Mouse (Mus musculus): ENCODE results near the gene Cep135. TPM values are rescaled to one million over a fixed set of nuclear protein-coding genes. Genes with fewer than 3 reads are reported as not detected.

Gene Cep135
- polyA plus RNA-seq, 1 experiment from 2014 or later = 10.3 TPM

- H3K36me3 ChIP-seq (replicated peaks) = peaks cover 56% of the 10 kb centered on the region
- 93% methylated on average over 10 of the region's 10 CpGs for WGBS
- no peak overlapping the region for H3K27ac ChIP-seq (replicated peaks)
These were observed 81.7 kb downstream of the Cep135 start for GRCm38 (mm10) chr5:76670183-76670582.

DNA sequence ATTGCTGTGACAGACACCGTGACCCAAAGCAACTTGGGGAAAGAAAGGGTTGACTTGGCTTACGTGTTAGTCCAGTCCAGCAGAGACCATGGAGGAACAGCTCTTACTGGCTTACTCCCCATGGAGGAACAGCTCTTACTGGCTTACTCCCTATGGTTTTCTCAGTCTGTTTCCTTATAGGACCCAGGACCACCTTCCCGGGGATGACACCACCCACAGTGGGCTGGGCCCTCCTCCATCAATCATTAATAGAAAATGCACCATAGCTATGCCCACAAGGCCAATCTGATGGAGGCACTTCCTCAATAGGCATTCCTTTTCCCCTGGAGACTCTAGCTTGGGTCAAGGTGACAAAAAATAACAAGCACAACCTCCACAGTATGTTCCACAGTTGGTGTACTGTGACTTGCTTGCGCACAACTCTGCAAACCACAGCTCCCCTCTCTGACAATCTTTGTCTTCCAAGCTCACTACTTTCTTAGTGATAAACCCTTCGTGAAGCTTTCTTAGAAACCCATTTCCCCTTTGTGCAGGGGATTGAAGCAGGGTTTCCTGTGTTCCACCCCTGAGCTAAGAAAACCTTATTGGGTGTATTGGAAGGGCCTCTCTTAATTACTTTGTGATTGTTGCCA, 85.6 kb downstream of the Cep135 start:
- Histone ChIP-seq H3K4me3 (no peak overlapping the region), H3K4me1 (no peaks in the 10 kb centered on the region), H3K27ac (replicated peaks) (no peak overlapping the region), H3K9me3 (no peaks in the 10 kb centered on the region), H3K27me3 (replicated peaks; ENCODE audit: low read depth, poor library complexity, severe bottlenecking) (no peaks in the 10 kb centered on the region), H3K36me3 (replicated peaks) (peaks cover 80% of the 10 kb centered on the region)
- no peak for DNase-seq (ENCODE audit: low spot score)
- WGBS = 94% methylated on average over 5 of the region's 5 CpGs

More at GRCm38 (mm10) chr5:76670183-76670582, 81.7 kb downstream of the Cep135 start:
- no peaks in the 10 kb centered on the region for H3K27me3 ChIP-seq (replicated peaks; ENCODE audit: low read depth, poor library complexity, severe bottlenecking)
- H3K4me3 ChIP-seq = no peak overlapping the region
- H3K9me3 ChIP-seq = no peaks in the 10 kb centered on the region
- DNase-seq (ENCODE audit: low spot score) = no peak
- peaks cover 16% of the 10 kb centered on the region for H3K4me1 ChIP-seq

DNA sequence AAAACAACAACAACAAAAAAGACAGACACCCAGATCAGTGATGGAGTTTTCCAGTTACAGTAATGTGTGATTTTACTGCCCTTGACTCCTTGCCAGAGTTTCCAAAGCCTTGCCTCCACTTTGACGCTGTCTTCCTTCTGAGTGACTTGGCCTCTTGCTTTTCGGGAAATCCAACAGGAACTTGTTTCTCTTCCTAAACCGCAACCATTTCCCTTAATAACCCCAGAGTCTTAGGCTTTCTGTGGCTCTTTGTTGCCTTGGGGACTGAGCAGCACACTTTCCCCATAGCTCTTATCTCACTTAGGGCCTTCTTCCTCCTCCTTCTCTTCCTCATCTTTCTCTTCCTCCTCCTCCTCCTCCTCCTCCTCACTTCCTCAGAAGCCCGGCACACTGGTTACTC, 86.9 kb downstream of the Cep135 start:
- Histone ChIP-seq H3K27ac (replicated peaks) (no peak overlapping the region), H3K27me3 (replicated peaks; ENCODE audit: low read depth, poor library complexity, severe bottlenecking) (no peaks in the 10 kb centered on the region), H3K4me3 (no peak overlapping the region), H3K9me3 (peaks cover 4% of the 10 kb centered on the region; the same call in 1 of the 2 replicates), H3K36me3 (replicated peaks) (peaks cover 84% of the 10 kb centered on the region), H3K4me1 (no peaks in the 10 kb centered on the region)
- no peak for DNase-seq (ENCODE audit: low spot score)
- WGBS = 87% methylated on average over 4 of the region's 4 CpGs

GRCm38 (mm10) chr5:76680959-76681358, 92.5 kb downstream of the Cep135 start:
- Histone ChIP-seq H3K4me3 (no peak overlapping the region), H3K27ac (replicated peaks) (no peak overlapping the region), H3K36me3 (replicated peaks) (peaks cover 46% of the 10 kb centered on the region), H3K9me3 (peaks cover 8% of the 10 kb centered on the region), H3K27me3 (replicated peaks; ENCODE audit: low read depth, poor library complexity, severe bottlenecking) (no peaks in the 10 kb centered on the region), H3K4me1 (peaks cover 16% of the 10 kb centered on the region)
- DNase-seq (ENCODE audit: low spot score) = no peak
- WGBS = 79% methylated on average over 3 of the region's 3 CpGs

DNA sequence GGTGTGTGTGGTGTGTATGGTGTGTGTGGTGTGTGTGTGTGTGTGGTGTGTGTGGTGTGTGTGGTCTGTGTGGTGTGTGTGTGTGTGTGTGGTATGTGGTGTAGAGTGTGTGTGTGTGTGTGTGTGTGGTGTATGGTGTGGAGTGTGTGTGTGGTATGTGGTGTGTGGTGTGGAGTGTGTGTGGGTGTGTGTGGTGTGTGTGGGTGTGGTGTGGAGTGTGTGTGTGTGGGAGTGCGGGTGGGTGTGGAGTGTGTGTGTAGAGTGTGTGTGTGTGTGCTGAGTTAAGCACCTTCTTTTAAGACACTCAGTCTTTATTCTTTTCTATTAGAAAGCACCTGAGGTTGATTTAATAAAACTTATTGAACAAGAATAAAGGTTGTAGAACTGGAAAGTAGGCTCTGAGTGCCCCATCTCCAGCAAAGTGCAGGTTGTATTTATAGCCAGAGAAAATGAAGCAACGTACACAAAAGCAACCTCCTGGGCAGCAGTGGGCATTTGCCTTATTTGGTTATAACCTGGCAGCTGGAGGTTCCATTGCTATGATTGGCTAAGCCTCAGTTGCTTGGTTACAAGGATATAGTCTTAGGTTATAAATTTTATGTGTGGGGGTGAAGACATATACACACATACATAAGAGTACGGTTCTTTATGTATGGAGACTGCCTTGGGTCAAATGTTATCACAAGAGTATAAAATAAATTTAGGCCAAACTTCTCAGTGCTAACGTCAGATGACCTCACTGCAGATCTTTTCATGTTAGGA, 93.6 kb downstream of the Cep135 start:
- no peak for DNase-seq (ENCODE audit: low spot score)
- H3K4me1 ChIP-seq = peaks cover 16% of the 10 kb centered on the region
- WGBS = 79% methylated on average over 4 of the region's 4 CpGs
- no peak overlapping the region for H3K27ac ChIP-seq (replicated peaks)
- no peak overlapping the region for H3K4me3 ChIP-seq
- peaks cover 43% of the 10 kb centered on the region for H3K36me3 ChIP-seq (replicated peaks)
- peaks cover 8% of the 10 kb centered on the region for H3K9me3 ChIP-seq
- no peaks in the 10 kb centered on the region for H3K27me3 ChIP-seq (replicated peaks; ENCODE audit: low read depth, poor library complexity, severe bottlenecking)

- Histone ChIP-seq H3K27me3 (replicated peaks; ENCODE audit: low read depth, poor library complexity, severe bottlenecking) (no peaks in the 10 kb centered on the region), H3K4me1 (peaks cover 16% of the 10 kb centered on the region), H3K36me3 (replicated peaks) (peaks cover 43% of the 10 kb centered on the region), H3K27ac (replicated peaks) (no peak overlapping the region), H3K9me3 (peaks cover 8% of the 10 kb centered on the region), H3K4me3 (no peak overlapping the region)
- DNase-seq (ENCODE audit: low spot score) = no peak
- WGBS = 77% methylated on average over 5 of the region's 5 CpGs
These were observed 95.0 kb downstream of the Cep135 start for GRCm38 (mm10) chr5:76683455-76683854.

- H3K9me3 ChIP-seq = peaks cover 8% of the 10 kb centered on the region
- peaks cover 34% of the 10 kb centered on the region for H3K36me3 ChIP-seq (replicated peaks)
- no peak overlapping the region for H3K27ac ChIP-seq (replicated peaks)
- no peak for DNase-seq (ENCODE audit: low spot score)
- peaks cover 17% of the 10 kb centered on the region for H3K4me1 ChIP-seq
- H3K27me3 ChIP-seq (replicated peaks; ENCODE audit: low read depth, poor library complexity, severe bottlenecking) = no peaks in the 10 kb centered on the region
- 92% methylated on average over 15 of the region's 15 CpGs for WGBS
- no peak overlapping the region for H3K4me3 ChIP-seq
These were observed 96.4 kb downstream of the Cep135 start for GRCm38 (mm10) chr5:76684658-76685605.

DNA sequence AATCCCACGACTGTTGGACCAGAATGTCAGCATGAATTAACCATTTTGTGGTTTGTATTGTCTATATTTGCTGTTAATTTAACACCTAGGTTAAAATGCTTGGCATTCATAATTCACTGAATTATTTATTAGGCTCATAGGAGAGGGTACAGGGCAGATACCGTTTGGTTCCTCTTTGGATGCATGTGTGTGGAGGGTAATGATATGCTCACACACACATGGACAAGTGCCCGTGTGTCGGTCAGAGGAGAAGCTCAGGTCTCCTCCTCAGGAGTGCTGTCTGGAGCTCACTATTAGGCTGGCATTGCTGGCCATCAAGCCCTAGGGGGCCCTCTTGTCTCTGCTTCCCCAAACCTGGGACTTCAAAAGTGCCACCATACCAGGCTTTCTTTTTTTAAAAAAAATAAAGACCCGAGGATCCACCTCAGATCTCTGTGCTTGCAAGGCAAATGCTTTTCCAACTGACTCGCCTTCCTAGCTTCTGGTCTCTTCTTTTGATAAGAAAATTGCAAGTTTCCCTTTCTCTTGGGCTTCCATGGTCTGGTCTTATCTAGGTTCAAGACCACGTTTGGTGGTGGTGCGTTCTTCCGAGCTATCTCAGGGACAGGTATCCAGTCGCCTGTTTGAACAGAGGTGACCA, 99.6 kb downstream of the Cep135 start:
- peaks cover 13% of the 10 kb centered on the region for H3K4me1 ChIP-seq
- H3K27ac ChIP-seq (replicated peaks) = no peak overlapping the region
- peaks cover 23% of the 10 kb centered on the region for H3K36me3 ChIP-seq (replicated peaks)
- no peak overlapping the region for H3K4me3 ChIP-seq
- no peaks in the 10 kb centered on the region for H3K9me3 ChIP-seq
- WGBS = 92% methylated on average over 10 of the region's 10 CpGs
- no peaks in the 10 kb centered on the region for H3K27me3 ChIP-seq (replicated peaks; ENCODE audit: low read depth, poor library complexity, severe bottlenecking)
- DNase-seq (ENCODE audit: low spot score) = no peak

DNA sequence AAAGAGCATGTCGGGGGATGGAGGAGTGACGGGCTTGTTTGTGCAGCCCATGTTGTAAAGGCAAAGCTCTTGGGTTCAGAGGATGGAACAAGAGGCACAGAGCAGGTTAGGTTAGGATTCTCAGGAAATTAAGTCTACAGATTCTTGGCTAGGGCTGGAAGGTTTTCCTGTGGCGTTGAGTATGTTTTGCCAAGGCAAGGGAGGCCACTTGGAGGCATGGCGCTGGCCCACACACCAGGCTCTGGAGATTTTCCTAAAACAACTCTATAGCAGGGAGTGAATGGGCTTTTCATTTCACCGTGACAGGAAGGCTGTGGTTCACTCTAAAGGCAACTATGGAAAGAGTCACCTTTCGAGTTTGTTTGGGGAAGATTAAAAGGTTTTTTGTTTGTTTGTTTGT, 100.1 kb downstream of the Cep135 start:
- peaks cover 8% of the 10 kb centered on the region; the same call in 1 of the 2 replicates for H3K4me1 ChIP-seq
- no peaks in the 10 kb centered on the region for H3K9me3 ChIP-seq
- WGBS = 86% methylated on average over 6 of the region's 6 CpGs
- no peaks in the 10 kb centered on the region for H3K27me3 ChIP-seq (replicated peaks; ENCODE audit: low read depth, poor library complexity, severe bottlenecking)
- no peak overlapping the region for H3K27ac ChIP-seq (replicated peaks)
- peaks cover 23% of the 10 kb centered on the region for H3K36me3 ChIP-seq (replicated peaks)
- H3K4me3 ChIP-seq = no peak overlapping the region
- no peak for DNase-seq (ENCODE audit: low spot score)

DNA sequence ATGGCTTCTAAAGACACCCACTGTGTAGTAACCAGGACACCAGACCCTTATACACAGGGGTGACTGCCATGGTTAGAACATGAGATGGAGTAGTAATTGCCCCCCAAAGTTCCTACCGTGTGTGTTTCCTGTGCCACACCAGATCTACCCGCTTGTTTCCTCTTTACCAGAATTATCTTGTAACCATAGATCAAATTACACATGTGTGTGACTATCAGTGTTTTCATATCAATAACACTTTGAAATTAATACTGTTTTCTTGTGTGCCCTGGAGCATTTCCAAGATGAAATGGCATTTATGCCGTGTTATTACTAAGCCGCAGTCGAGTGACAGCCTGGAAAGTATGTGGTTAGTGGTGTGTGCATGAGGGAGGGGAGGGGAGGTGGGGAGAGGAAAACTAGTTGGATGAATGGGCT, 101.7 kb downstream of the Cep135 start:
- Histone ChIP-seq H3K9me3 (peaks cover 2% of the 10 kb centered on the region; the same call in 1 of the 2 replicates), H3K27ac (replicated peaks) (no peak overlapping the region), H3K36me3 (replicated peaks) (peaks cover 31% of the 10 kb centered on the region), H3K4me1 (peaks cover 5% of the 10 kb centered on the region; the same call in 1 of the 2 replicates), H3K27me3 (replicated peaks; ENCODE audit: low read depth, poor library complexity, severe bottlenecking) (no peaks in the 10 kb centered on the region), H3K4me3 (no peak overlapping the region)
- DNase-seq (ENCODE audit: low spot score) = no peak
- WGBS = 80% methylated on average over 5 of the region's 5 CpGs

- Histone ChIP-seq H3K4me3 (no peak overlapping the region), H3K27ac (replicated peaks) (no peak overlapping the region), H3K9me3 (peaks cover 7% of the 10 kb centered on the region; the same call in 1 of the 2 replicates), H3K27me3 (replicated peaks; ENCODE audit: low read depth, poor library complexity, severe bottlenecking) (no peaks in the 10 kb centered on the region), H3K4me1 (peaks cover 5% of the 10 kb centered on the region; the same call in 1 of the 2 replicates), H3K36me3 (replicated peaks) (peaks cover 35% of the 10 kb centered on the region)
- WGBS = 92% methylated on average over 5 of the region's 5 CpGs
- no peak for DNase-seq (ENCODE audit: low spot score)
These were observed 102.8 kb downstream of the Cep135 start for GRCm38 (mm10) chr5:76691251-76691650.
